Mouse (Mus musculus) heart, postnatal 0 days (tissue): ENCODE measurements around the gene Porcn. TPM values are rescaled to one million over a fixed set of nuclear protein-coding genes. Genes with fewer than 3 reads are reported as not detected.

Experiments used
- ATAC-seq: fragments of 200-750 bp; cut with Nextera tagmentation; 2 replicates; pipeline ENCODE4 v1.8.0; 2017; ENCODE audit warnings: low read depth, moderate number of reproducible peaks, moderate library complexity; ENCODE audit not compliant: insufficient read depth
- DNase-seq: peaks from one replicate; pipeline ENCODE4 v3.0.0-alpha.2; 2016; ENCODE audit warnings: low spot score
- H3K27ac ChIP-seq: fragments of 300-500 bp; sonication (generic); 2 replicates; pipeline ENCODE4 v1.5.1; 2014; ENCODE audit warnings: low read depth, mild to moderate bottlenecking
- H3K27me3 ChIP-seq: fragments of 300-500 bp; sonication (generic); 2 replicates; pipeline ENCODE4 v1.6.1; 2014; ENCODE audit warnings: low read length, mixed read lengths; ENCODE audit not compliant: control insufficient read depth, insufficient read depth
- H3K36me3 ChIP-seq: fragments of 300-500 bp; sonication (generic); replicated peaks from 2 replicates; pipeline ENCODE4 v1.6.1; 2014; ENCODE audit warnings: low read length, mixed read lengths; ENCODE audit not compliant: control insufficient read depth, insufficient read depth
- H3K4me1 ChIP-seq: fragments of 300-500 bp; sonication (generic); 2 replicates; pipeline ENCODE4 v1.6.1; 2014; ENCODE audit warnings: antibody characterized with exemption; ENCODE audit not compliant: control insufficient read depth, insufficient read depth
- H3K4me2 ChIP-seq: fragments of 300-500 bp; sonication (generic); 2 replicates; pipeline ENCODE4 v1.6.1; 2014; ENCODE audit warnings: low read depth, mild to moderate bottlenecking, low read length, moderate library complexity
- H3K4me3 ChIP-seq: fragments of 300-500 bp; sonication (generic); 2 replicates; pipeline ENCODE4 v1.5.1; 2014; ENCODE audit warnings: low read depth, low read length
- H3K9ac ChIP-seq: fragments of 300-500 bp; sonication (generic); replicated peaks from 2 replicates; pipeline ENCODE4 v1.6.1; 2014; ENCODE audit warnings: low read depth, low read length, mixed read lengths
- H3K9me3 ChIP-seq: fragments of 300-500 bp; sonication (generic); replicated peaks from 2 replicates; pipeline ENCODE4 v1.6.1; 2016; ENCODE audit warnings: low read length; ENCODE audit not compliant: control insufficient read depth
- CTCF ChIP-seq: IDR thresholded peaks from 2 replicates; pipeline ENCODE4 v1.5.1; 2016; ENCODE audit warnings: antibody characterized with exemption, control low read depth, low read depth
- EP300 ChIP-seq: IDR thresholded peaks from 2 replicates; pipeline ENCODE4 v1.6.1; 2016; ENCODE audit warnings: antibody characterized with exemption, low read depth
- WGBS: fragments of 180-500 bp; shearing (Covaris S2); extraction: QIAGEN DNeasy Blood & Tissue Kit; methylation state at CpG from one replicate; pipeline ENCODE4 v1.1.7; 2014; 5-methylcytosine and 5-hydroxymethylcytosine counted together
- polyA plus RNA-seq: library from polyadenylated mRNA; unstranded; fragments of >200 nt; fragmentation: Nextera tagmentation; extraction: Ambion mirVana; gene quantifications from 2 replicates; pipeline ENCODE4 v1.2.1, GENCODE M21; 2015
- total RNA-seq: library from RNA; depleted of rRNA; stranded (reverse); fragments of >200 nt; gene quantifications from 2 replicates; pipeline ENCODE4 v1.2.3, GENCODE M21; 2014; ENCODE audit warnings: low replicate concordance

The Porcn gene
- total and polyA plus RNA-seq, 2 experiments from 2014 or later, result 1.6 to 2.9 TPM

DNA sequence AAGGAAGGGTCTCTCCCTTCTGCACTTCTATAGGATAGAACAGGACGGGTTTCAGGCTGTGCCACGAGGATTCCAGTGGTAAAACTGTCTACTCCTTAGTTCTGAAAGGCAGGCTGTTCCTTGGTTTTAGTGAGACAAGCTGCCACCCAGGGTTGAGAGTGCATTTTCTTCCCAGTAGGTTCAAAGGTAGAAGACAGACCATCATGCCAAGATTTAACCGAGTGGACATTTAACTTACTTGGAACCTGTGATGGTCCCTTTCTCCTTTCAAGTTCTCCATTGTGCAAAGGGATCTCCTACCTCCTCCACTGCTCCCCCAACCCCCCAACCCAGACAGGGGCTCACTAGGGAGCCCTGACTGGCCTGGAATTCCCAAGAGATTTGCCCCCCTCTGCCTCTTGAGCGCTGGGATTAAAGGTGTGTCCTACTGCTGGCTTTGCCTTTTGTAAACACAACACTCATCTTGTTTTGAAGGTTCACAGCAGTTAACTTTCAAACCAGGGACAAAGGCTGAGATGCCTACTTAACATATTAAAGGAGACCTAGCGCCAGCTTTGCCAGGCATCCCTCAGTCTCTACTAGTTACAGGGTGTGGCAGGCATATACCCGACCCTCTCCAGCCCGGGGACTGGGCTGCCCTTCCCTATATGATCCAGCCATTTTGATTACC is 23.3 kb downstream of the Porcn start:
- Histone ChIP-seq H3K4me3 (no peak overlapping the region), H3K9me3 (no peaks in the 10 kb centered on the region), H3K4me2 (no peak overlapping the region), H3K4me1 (no peaks in the 10 kb centered on the region), H3K27me3 (no peaks in the 10 kb centered on the region), H3K36me3 (peaks cover 8% of the 10 kb centered on the region; the same call in 1 of the 2 replicates), H3K9ac (no peak overlapping the region), H3K27ac (no peak overlapping the region)
- no peak for TF ChIP-seq EP300
- TF ChIP-seq CTCF, result no peak
- DNase-seq, result no peak
- WGBS, result 6% methylated on average over 7 of the region's 7 CpGs
- no peak for ATAC-seq

DNA sequence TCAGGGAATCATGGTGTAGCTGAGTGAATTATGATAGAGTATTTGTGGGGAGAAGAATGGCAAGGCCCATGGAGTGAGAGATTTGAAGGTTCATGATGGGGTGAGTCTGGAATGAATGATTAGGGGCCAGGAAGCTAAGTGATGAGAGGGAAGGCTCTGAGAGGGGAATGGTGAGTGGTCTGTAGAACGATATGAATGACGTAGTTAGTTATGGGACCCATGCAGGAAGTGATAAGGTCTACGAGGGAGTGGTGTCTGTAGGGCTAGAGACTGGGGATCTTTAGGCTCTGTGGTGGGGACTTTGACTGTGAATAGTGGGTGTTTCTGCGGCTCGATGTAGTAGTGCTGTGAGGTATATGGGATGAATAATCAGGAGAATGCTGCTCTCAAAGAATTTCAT is 26.7 kb downstream of the Porcn start:
- Histone ChIP-seq H3K36me3 (no peaks in the 10 kb centered on the region), H3K4me1 (no peaks in the 10 kb centered on the region), H3K4me3 (no peak overlapping the region), H3K4me2 (no peak overlapping the region), H3K27ac (no peak overlapping the region), H3K9me3 (no peaks in the 10 kb centered on the region), H3K9ac (no peak overlapping the region), H3K27me3 (no peaks in the 10 kb centered on the region)
- no peak for TF ChIP-seq CTCF
- no peak for TF ChIP-seq EP300
- no peak for DNase-seq
- ATAC-seq, result no peak
- WGBS, result 64% methylated on average over 5 of the region's 5 CpGs

DNA sequence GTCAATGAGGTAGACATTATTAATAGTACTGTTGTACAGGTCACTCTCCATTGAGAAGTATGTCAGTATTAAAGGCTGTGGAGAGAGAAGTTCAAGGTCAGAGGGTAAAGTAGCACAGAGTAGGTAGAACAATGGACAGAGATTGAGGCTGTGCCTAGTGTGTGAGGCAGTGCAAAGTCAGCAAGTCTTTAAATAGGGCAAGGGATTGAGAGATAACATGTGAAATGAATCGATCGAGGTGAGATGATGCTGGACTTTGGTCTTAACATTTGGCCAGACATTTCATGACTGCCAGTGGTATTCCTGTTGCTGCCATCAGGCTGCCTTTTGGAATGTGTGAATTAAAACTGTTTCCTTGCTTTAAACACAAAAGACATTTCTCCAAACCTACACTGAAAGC is 27.5 kb downstream of the Porcn start:
- WGBS, result 66% methylated on average over 2 of the region's 2 CpGs
- no peaks in the 10 kb centered on the region for H3K36me3 ChIP-seq
- no peak overlapping the region for H3K9ac ChIP-seq
- no peak for ATAC-seq
- H3K27ac ChIP-seq, result no peak overlapping the region
- no peaks in the 10 kb centered on the region for H3K27me3 ChIP-seq
- no peaks in the 10 kb centered on the region for H3K9me3 ChIP-seq
- no peak overlapping the region for H3K4me3 ChIP-seq
- DNase-seq, result no peak
- H3K4me2 ChIP-seq, result no peak overlapping the region
- TF ChIP-seq EP300 (no peak), CTCF (no peak)
- no peaks in the 10 kb centered on the region for H3K4me1 ChIP-seq

DNA sequence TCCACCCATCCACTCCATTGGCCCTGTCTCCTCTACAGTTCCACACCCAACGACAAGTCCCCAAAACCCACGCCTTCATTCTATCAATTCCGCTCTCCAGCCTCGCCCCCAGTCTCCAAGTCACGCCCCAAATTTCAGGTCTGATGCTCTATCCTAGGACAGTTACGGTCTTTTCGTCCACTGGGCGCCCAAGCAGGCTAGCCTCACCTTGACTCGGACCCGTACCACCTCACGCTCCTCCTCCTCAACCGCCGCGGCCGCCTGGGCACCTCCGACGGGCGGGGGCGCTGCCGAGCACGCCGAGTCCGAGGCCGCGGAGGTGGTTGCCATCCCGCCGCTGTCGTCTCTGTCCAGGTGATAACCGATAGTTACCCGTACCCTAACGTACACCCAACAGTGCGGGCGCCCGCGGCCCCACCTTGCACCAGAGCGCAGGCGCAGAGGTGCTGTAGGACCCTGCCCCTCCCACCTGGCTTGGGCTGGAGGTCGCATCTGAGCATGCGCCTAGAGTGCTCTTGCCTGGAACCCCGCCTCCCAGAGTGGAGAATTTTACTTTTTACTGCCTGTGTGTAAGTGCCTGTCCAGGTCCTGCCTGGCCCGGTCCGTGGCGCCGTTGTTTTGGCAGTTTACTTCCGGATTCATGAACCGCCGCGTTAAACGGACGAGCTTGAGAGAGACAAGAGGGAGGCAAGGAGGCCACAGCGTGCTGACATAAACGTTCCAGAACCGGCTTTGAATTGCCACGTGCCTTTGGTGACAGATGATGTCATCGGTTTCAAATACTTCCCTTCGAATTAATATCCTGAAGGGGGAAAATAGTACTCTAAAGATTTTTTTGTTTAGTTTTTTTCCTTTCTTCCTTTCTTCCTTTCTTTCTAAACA is 30.6 kb downstream of the Porcn start, which contains the start of gene Tbc1d25:
Gene Tbc1d25, minus strand, starts transcription at position 678 of the 882 bp plus-strand sequence.
- 0 out of 2 replicates have a peak, but pooled peaks cover 3% of the 10 kb centered on the region for H3K36me3 ChIP-seq
- H3K4me3 ChIP-seq, result peak within 1 kb of the TSS; percentile 79
- DNase-seq (peak; percentile 76), ATAC-seq (peak; percentile 96)
- TF ChIP-seq EP300 (no peak), CTCF (peak; percentile 19; the same call in 1 of the 2 replicates)
- H3K9me3 ChIP-seq, result no peaks in the 10 kb centered on the region
- 7% methylated on average over 54 of the region's 56 CpGs for WGBS
- no peaks in the 10 kb centered on the region for H3K4me1 ChIP-seq
- peak within 1 kb of the TSS; percentile 68 for H3K4me2 ChIP-seq
- H3K9ac ChIP-seq, result peak within 1 kb of the TSS; percentile 68
- peak within 1 kb of the TSS; percentile 76 for H3K27ac ChIP-seq
- H3K27me3 ChIP-seq, result no peaks in the 10 kb centered on the region

DNA sequence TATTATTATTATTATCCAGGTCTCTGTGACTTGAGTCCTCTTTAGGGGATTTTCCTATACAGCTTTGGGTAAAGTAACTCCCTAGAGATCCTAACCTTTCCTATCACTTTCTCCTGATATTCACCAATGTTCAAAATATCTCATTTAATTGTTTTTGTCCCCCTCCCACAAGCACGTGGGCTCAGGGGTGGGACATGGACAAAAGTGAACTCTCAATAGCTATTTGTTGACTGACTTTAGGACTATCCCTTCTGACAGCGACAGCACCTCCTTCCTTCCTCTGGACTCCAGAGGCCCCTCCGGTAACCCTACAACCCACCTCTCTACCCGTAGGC is 31.2 kb downstream of the Porcn start:
- TF ChIP-seq CTCF (no peak), EP300 (no peak)
- H3K4me1 ChIP-seq, result no peaks in the 10 kb centered on the region
- ATAC-seq (no peak), DNase-seq (no peak)
- H3K9ac ChIP-seq, result peak overlapping the region; percentile 68
- H3K9me3 ChIP-seq, result no peaks in the 10 kb centered on the region
- H3K4me2 ChIP-seq, result peak overlapping the region; percentile 68
- 0 out of 2 replicates have a peak overlapping the region, but pooled peaks have one; percentile 76 for H3K27ac ChIP-seq
- peak overlapping the region; percentile 79 for H3K4me3 ChIP-seq
- no peaks in the 10 kb centered on the region for H3K27me3 ChIP-seq
- 0 out of 2 replicates have a peak, but pooled peaks cover 7% of the 10 kb centered on the region for H3K36me3 ChIP-seq
- WGBS, result 12% methylated on average over 4 of the region's 4 CpGs
